Mouse (Mus musculus) leukemia stem cell, adult 10-12 weeks (primary cell): ENCODE measurements around the gene Gpr83. TPM values are rescaled to one million over a fixed set of nuclear protein-coding genes. Genes with fewer than 3 reads are reported as not detected.

Source experiments
- polyA plus RNA-seq: library from polyadenylated mRNA; stranded (reverse); fragments of >175 nt; gene quantifications from 2 replicates; pipeline ENCODE4 v1.2.3, GENCODE M21; 2012; ENCODE audit warnings: low replicate concordance

Gpr83 gene
- 0.15 and 0.71 TPM in 2 replicates for polyA plus RNA-seq

DNA sequence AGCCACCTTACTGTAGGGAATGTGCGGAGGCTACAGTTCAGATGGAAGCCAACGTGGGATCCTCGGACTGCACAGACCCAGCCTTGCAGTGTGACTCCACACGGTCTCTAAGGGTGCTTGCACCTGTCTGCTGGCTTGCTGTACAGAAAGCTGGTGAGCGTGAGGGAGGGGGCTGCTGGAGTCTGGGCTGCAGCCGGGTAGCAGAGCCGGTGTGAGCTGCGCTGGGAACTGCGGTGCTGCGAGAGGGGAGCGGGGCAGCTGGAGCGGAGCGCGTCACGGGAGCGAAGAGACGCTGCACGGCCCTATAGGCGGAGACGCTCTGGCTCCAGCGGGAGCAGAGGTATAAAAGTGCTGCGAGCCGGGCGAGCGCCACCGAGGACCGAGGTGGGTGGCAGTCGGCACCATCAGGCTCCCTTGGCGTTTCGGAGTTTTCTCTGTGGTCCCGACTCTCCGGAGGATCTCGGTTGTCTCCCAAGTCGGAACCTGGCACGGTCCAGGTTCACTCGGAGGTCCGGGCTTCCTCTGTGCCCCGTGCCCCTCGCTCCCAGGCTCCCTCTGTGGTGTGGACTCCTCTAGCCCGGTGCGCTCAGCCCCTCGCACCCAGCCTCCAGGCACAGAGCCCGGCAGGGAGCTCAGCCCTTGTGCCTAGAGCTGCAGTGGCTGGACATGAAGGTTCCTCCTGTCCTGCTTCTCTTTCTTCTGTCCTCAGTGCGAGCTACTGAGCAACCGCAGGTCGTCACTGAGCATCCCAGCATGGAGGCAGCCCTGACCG is at the start of gene Gpr83:
TSS of gene Gpr83 (plus strand) at position 343 of the 772 bp plus-strand sequence.

GRCm38 (mm10) chr9:14903581-14904378 is 43.8 kb downstream of the Gpr83 start, which contains the start of gene Izumo1r:
Izumo1r (minus strand) TSS chr9:14903949.

Other genes with a start within 250 kb of the Gpr83 start
- 0.30 and 0.57 TPM in 2 replicates for gene Amotl1, start 215.2 kb upstream of the Gpr83 start, polyA plus RNA-seq
- gene Piwil4, start 119.5 kb upstream of the Gpr83 start, polyA plus RNA-seq, result not detected in 2 replicates
- gene Fut4, start 107.8 kb upstream of the Gpr83 start, polyA plus RNA-seq, result 0.96 and 2.4 TPM in 2 replicates
- gene 1700012B09Rik, start 89.2 kb upstream of the Gpr83 start, polyA plus RNA-seq, result not detected in 2 replicates
- 4.1 and 5.5 TPM in 2 replicates for gene Mre11a, start 75.6 kb upstream of the Gpr83 start, polyA plus RNA-seq
- 17.8 and 20.9 TPM in 2 replicates for gene Ankrd49, start 75.4 kb upstream of the Gpr83 start, polyA plus RNA-seq
- 3.4 and 15.9 TPM in 2 replicates for gene Izumo1r, start 43.7 kb downstream of the Gpr83 start, polyA plus RNA-seq
- gene Panx1, start 185.3 kb downstream of the Gpr83 start, polyA plus RNA-seq, result 2.6 and 2.7 TPM in 2 replicates